Mouse (Mus musculus): ENCODE results near the gene 1700086D15Rik. TPM values are rescaled to one million over a fixed set of nuclear protein-coding genes. Genes with fewer than 3 reads are reported as not detected.

The 1700086D15Rik gene
- polyA plus RNA-seq, 1 experiment, result not detected

DNA sequence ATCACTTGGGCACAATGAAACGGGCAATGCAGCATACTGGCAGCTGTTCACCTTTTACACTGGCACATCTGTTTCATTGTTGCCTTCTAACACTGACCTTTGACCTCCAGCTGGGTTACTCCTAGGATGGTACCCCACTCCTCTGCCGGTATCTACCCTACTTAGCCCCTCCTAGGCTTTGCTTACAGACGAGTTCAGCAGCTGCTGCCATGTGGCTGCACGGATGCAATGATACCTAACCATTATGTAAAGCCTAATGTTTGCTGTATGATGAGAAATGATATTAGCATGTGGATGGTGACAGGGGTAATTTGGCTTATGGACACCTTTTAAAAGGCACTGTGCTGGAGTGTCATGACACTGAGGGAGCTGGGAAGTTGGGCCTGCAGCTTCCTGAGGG is 52.5 kb downstream of the 1700086D15Rik start:
- WGBS, result 79% methylated on average over 4 of the region's 4 CpGs
- Histone ChIP-seq H3K36me3 (ENCODE audit: control insufficient read depth, insufficient read depth, low read length) (no peaks in the 10 kb centered on the region), H3K4me3 (ENCODE audit: extremely low read depth, insufficient read depth, insufficient read length) (no peak overlapping the region), H3K27me3 (ENCODE audit: control insufficient read depth, insufficient read depth, low read length) (no peaks in the 10 kb centered on the region), H3K4me1 (ENCODE audit: control insufficient read depth, insufficient read depth, insufficient read length) (no peaks in the 10 kb centered on the region), H3K27ac (ENCODE audit: insufficient read depth, low read length) (no peak overlapping the region)
- DNase-seq (ENCODE audit: low read depth in 1 of 2, low spot score in 2 of 2), result no peak
- TF ChIP-seq POLR2A (IDR thresholded peaks at IDR 0.05; ENCODE audit: low read depth, low read length), result no peak
- no peak for TF ChIP-seq CTCF (IDR thresholded peaks at IDR 0.05; ENCODE audit: extremely low read depth, insufficient read depth, insufficient read length, insufficient replicate concordance)

DNA sequence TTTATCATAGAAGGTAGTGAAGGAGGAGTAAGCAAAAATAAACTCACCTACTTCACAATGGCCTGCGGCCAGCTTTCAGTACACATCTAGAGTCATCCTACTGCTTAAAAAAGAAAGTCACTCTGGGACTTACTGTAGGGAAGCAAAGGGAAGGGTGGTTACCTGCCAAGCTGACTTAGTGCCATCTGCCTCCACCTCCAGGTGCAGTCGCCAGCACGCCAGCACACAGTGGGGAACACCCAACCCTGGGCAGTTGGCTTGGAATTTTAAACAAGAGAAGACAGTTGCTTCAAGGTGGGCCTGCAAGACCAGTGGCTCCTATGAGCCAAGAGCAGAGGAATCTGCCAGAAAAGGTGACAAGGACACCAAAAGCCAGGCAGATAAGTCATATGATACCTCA is 55.6 kb downstream of the 1700086D15Rik start:
- H3K4me1 ChIP-seq (ENCODE audit: control insufficient read depth, insufficient read depth, insufficient read length), result no peaks in the 10 kb centered on the region
- 94% methylated on average over 3 of the region's 3 CpGs for WGBS
- no peak for DNase-seq (ENCODE audit: low read depth in 1 of 2, low spot score in 2 of 2)
- TF ChIP-seq POLR2A (IDR thresholded peaks at IDR 0.05; ENCODE audit: low read depth, low read length), result no peak
- H3K4me3 ChIP-seq (ENCODE audit: extremely low read depth, insufficient read depth, insufficient read length), result no peak overlapping the region
- H3K27ac ChIP-seq (ENCODE audit: insufficient read depth, low read length), result no peak overlapping the region
- H3K27me3 ChIP-seq (ENCODE audit: control insufficient read depth, insufficient read depth, low read length), result no peaks in the 10 kb centered on the region
- H3K36me3 ChIP-seq (ENCODE audit: control insufficient read depth, insufficient read depth, low read length), result no peaks in the 10 kb centered on the region

Other genes with a start within 250 kb of the 1700086D15Rik start
- gene Elac2, start 180.9 kb downstream of the 1700086D15Rik start, polyA plus RNA-seq (2012; rRNA removed), result 12.0 and 15.5 TPM in 2 replicates
- gene Arhgap44, start 3.1 kb upstream of the 1700086D15Rik start, polyA plus RNA-seq (2012; rRNA removed), result 0.35 and 0.52 TPM in 2 replicates
- gene Myocd, start 110.1 kb upstream of the 1700086D15Rik start, polyA plus RNA-seq (2012; rRNA removed), result 0.45 and 0.48 TPM in 2 replicates